Mouse (Mus musculus): ENCODE results near the gene Olfr67. TPM values are rescaled to one million over a fixed set of nuclear protein-coding genes. Genes with fewer than 3 reads are reported as not detected.
"Not testable (repeated sequence)": the region's sequence is repeated elsewhere in the genome, so short reads cannot be mapped to it uniquely, and the experiment has no call there.

Olfr67 gene
- polyA plus RNA-seq, 1 experiment from 2014 or later = not detected

DNA sequence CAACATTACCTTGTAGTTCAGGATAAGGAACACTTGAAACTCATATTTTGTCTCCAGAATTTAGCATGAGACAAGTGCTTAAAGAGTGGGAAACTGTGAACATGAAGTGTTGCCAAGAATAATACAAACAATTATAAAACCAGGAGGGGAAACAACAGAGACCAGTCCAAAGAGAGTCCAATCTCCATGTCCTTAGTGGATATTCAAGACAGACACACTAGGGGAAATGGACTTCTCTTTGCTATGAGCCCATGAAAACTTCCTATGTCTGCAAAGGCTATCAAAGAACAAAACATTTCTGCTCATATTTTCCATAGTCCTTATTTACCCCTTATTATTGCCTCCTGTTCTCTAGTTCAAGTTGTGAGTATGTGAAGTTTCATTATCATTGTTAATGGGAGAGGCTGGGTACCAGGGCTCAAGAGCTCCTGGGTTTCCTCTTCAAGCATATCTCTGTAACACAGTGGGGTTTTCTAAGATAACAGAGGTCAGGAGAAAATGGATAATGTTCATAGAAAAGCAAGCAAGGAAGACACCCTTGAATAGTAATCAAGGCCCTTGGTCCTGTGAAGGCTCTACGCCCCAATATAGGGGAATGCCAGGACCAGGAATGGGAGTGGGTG, 19.7 kb upstream of the Olfr67 start:
- no peaks in the 10 kb centered on the region for H3K9me3 ChIP-seq (replicated peaks)
- peaks cover 57% of the 10 kb centered on the region for H3K4me1 ChIP-seq
- peak overlapping the region; percentile 95 for H3K27ac ChIP-seq
- peak overlapping the region; percentile 68 for H3K9ac ChIP-seq
- 8% methylated on average over 1 of the region's 1 CpGs for WGBS (ENCODE audit: insufficient replicate concordance)
- H3K36me3 ChIP-seq = no peaks in the 10 kb centered on the region
- H3K4me2 ChIP-seq = peak overlapping the region; percentile 65
- H3K4me3 ChIP-seq = peak overlapping the region; percentile 36
- peak; percentile 73 for ATAC-seq
- H3K27me3 ChIP-seq (replicated peaks) = no peaks in the 10 kb centered on the region

- peaks cover 52% of the 10 kb centered on the region for H3K4me1 ChIP-seq
- H3K9ac ChIP-seq = peak overlapping the region; percentile 68; the same call in 1 of the 2 replicates
- H3K27ac ChIP-seq = peak overlapping the region; percentile 95
- no peaks in the 10 kb centered on the region for H3K36me3 ChIP-seq
- H3K4me3 ChIP-seq = peak overlapping the region; percentile 30
- peak overlapping the region; percentile 65 for H3K4me2 ChIP-seq
- WGBS (ENCODE audit: insufficient replicate concordance) = 37% methylated on average over 3 of the region's 3 CpGs
- H3K9me3 ChIP-seq (replicated peaks) = no peaks in the 10 kb centered on the region
- H3K27me3 ChIP-seq (replicated peaks) = no peaks in the 10 kb centered on the region
- ATAC-seq = peak; percentile 21; the same call in 1 of the 2 replicates
Observed at GRCm38 (mm10) chr7:103810746-103811145, 19.1 kb upstream of the Olfr67 start.

- 46% methylated on average over 1 of the region's 1 CpGs for WGBS (ENCODE audit: insufficient replicate concordance)
- ATAC-seq = no peak
- Histone ChIP-seq H3K36me3 (no peaks in the 10 kb centered on the region), H3K27me3 (replicated peaks) (no peaks in the 10 kb centered on the region), H3K4me1 (peaks cover 48% of the 10 kb centered on the region), H3K9me3 (replicated peaks) (no peaks in the 10 kb centered on the region), H3K27ac (peak overlapping the region; percentile 95), H3K9ac (peak overlapping the region; percentile 68), H3K4me2 (peak overlapping the region; percentile 65), H3K4me3 (peak overlapping the region; percentile 30)
Observed at GRCm38 (mm10) chr7:103810296-103810695, 18.7 kb upstream of the Olfr67 start.

DNA sequence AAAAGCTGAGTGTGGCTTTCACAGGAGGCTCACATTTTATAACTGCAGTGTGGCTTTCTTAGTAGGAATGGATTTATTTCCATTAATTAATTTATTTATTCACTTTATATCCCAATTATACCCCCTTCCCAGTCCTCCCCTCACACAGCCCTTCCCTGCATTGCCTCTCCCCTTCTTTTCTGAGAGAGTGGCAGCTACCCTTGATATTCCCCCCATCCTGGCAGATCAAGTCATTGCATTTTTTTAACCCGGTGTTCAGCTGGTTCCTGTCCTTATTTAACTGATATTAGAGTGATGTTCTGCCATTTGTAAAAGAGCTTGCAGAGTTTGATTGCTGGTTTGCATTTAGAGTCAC, 18.2 kb upstream of the Olfr67 start:
- peak overlapping the region; percentile 65 for H3K4me2 ChIP-seq
- H3K9ac ChIP-seq = peak overlapping the region; percentile 68
- H3K9me3 ChIP-seq (replicated peaks) = no peaks in the 10 kb centered on the region
- H3K27ac ChIP-seq = peak overlapping the region; percentile 95
- WGBS (ENCODE audit: insufficient replicate concordance) = 20% methylated on average over 1 of the region's 1 CpGs
- H3K27me3 ChIP-seq (replicated peaks) = no peaks in the 10 kb centered on the region
- no peak for ATAC-seq
- peaks cover 44% of the 10 kb centered on the region for H3K4me1 ChIP-seq
- no peaks in the 10 kb centered on the region for H3K36me3 ChIP-seq
- peak overlapping the region; percentile 30 for H3K4me3 ChIP-seq

DNA sequence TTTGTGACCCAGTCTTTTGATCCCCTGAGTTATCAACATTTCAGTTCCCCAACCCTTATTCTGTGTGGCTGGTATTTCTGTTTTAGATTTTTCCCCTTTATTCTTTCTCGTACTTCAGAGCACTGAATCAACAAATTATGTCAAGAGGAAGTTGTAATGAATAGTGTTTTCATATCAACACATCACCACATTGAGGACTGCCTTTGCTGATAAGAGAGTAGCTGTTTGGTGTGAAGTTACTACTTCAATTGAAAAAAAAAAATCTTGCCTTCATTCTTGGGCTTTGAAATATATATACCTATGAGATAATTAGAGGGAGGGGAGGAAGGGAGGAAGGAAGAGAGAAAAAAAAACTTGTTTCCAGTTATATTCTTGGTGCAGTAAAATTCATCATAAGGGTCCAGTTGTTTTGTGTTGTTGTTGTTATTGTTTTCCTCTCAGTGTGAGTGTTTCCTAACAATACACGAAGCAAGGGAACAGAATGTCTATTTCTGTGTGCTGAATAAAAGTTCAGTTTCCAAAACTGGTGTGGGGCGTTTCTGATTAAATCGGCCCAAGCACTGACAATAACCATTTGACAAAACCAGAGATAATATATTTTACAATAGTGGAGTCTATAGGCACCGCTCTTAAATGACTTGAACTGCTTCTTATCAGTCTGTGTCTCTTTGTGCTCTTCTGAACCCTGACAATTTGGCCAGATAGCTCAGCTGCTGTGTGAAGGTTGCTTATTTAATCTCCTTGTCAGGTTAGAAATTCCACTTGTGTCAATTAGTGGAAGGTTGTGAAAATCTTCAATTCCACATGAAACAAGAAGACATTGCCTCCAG, 17.6 kb upstream of the Olfr67 start:
- Histone ChIP-seq H3K4me2 (peak overlapping the region; percentile 65), H3K27me3 (replicated peaks) (no peaks in the 10 kb centered on the region), H3K4me1 (peaks cover 44% of the 10 kb centered on the region), H3K9ac (peak overlapping the region; percentile 68), H3K9me3 (replicated peaks) (no peaks in the 10 kb centered on the region), H3K27ac (peak overlapping the region; percentile 95), H3K4me3 (peak overlapping the region; percentile 30), H3K36me3 (no peaks in the 10 kb centered on the region)
- ATAC-seq = no peak
- WGBS (ENCODE audit: insufficient replicate concordance) = 6% methylated on average over 5 of the region's 5 CpGs

GRCm38 (mm10) chr7:103808120-103808519, 16.5 kb upstream of the Olfr67 start:
- H3K27ac ChIP-seq = peak overlapping the region; percentile 89
- not testable (repeated sequence) for ATAC-seq; H3K27me3 ChIP-seq (replicated peaks); H3K9me3 ChIP-seq (replicated peaks); H3K36me3 ChIP-seq; H3K4me3 ChIP-seq
- peaks cover 41% of the 10 kb centered on the region for H3K4me1 ChIP-seq
- H3K9ac ChIP-seq = peak overlapping the region; percentile 63
- 44% methylated on average over 2 of the region's 2 CpGs for WGBS (ENCODE audit: insufficient replicate concordance)
- H3K4me2 ChIP-seq = peak overlapping the region; percentile 36

DNA sequence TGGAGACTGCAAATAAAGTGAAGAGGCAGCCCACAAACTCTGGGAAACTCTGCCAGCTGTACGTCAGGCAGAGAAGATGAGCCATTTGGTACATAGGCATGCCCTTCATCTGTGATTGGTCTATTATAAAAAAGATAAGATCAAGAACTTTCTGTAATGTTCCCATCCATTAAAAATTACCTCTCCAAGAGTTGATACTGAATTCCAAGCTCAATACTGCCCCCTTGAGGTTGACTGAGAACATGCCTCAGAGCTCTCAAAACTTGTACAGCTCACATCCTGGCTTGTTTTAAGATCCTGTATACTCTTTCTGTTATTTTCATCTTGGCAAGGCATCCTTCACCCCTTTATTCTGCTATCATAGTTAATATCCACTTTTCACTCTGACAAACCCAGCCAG, 15.2 kb upstream of the Olfr67 start:
- 55% methylated on average over 1 of the region's 1 CpGs for WGBS (ENCODE audit: insufficient replicate concordance)
- Histone ChIP-seq H3K9me3 (replicated peaks) (no peaks in the 10 kb centered on the region), H3K4me2 (no peak overlapping the region), H3K4me3 (no peak overlapping the region), H3K36me3 (no peaks in the 10 kb centered on the region), H3K27me3 (replicated peaks) (no peaks in the 10 kb centered on the region), H3K4me1 (peaks cover 41% of the 10 kb centered on the region), H3K9ac (peak overlapping the region; percentile 40), H3K27ac (peak overlapping the region; percentile 75)
- no peak for ATAC-seq

DNA sequence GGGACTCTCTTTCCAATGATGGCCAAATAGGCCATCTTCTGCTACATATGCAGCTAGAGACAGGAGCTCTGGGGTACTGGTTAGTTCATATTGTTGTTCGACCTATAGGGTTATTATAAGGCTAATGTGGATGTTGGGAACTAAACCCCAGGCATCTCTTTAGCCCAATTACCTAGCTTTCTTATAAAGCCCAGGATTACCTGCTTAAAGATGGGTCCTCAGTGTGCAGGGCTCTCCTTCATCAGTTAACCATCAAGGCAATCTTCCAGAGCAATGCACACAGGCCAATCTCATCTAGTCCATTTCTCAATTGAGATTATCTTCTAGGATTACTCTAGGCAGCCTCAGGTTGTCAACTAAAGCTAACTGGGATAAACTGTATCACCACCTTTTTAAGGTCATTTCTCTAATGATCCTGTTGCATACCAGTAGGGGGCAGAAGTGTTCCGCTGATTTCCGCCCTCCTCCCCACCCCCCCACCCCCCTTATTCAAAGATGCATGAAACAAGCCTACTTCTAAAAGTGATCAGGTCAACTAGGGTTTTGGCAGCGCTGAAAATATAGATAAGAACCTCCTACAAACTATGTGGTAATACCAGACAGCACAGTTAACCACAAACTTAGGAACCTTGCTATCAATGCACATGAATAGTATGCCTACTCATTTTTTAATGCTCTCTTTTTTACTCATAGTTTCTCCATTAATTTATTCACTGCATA, 1.2 kb upstream of the Olfr67 start:
- Histone ChIP-seq H3K9ac (no peak overlapping the region), H3K4me3 (no peak overlapping the region), H3K9me3 (replicated peaks) (no peaks in the 10 kb centered on the region), H3K4me1 (peaks cover 9% of the 10 kb centered on the region), H3K36me3 (no peaks in the 10 kb centered on the region), H3K27ac (peak overlapping the region; percentile 10; the same call in 1 of the 2 replicates), H3K4me2 (no peak overlapping the region), H3K27me3 (replicated peaks) (no peaks in the 10 kb centered on the region)
- ATAC-seq = peak; percentile 93
- 2% methylated on average over 4 of the region's 4 CpGs for WGBS (ENCODE audit: insufficient replicate concordance)

GRCm38 (mm10) chr7:103779598-103779997, 12.0 kb downstream of the Olfr67 start, which contains the start of gene Olfr68:
Gene Olfr68, minus strand, starts transcription at chr7:103779698.
- WGBS (ENCODE audit: insufficient replicate concordance) = 65% methylated on average over 3 of the region's 3 CpGs
- Histone ChIP-seq H3K9ac (no peak within 1 kb of the TSS), H3K36me3 (no peaks in the 10 kb centered on the region)

DNA sequence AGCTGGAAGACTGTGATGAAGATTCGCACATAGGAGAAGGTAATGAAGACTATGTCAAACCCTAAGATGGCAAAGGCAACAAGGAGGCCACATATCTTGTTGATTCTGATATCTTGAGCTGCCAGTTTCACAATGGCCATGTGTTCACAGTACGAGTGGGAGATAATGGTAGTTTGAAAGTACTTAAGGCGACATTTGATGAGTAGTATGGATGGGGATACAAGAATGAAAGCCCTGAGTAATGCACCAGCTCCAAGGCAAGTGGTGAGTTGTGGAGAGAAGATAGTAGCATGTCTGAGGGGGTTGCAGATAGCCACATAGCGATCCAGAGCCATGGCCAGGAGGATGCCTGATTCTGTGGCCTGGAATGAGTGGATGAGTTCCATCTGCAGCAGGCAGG, 14.0 kb downstream of the Olfr67 start:
- 34% methylated on average over 4 of the region's 4 CpGs for WGBS (ENCODE audit: insufficient replicate concordance)

More at GRCm38 (mm10) chr7:103779598-103779997, 12.0 kb downstream of the Olfr67 start, which contains the start of gene Olfr68:
- Histone ChIP-seq H3K27me3 (replicated peaks) (no peaks in the 10 kb centered on the region), H3K4me3 (no peak within 1 kb of the TSS), H3K4me2 (no peak within 1 kb of the TSS), H3K4me1 (peaks cover 8% of the 10 kb centered on the region; the same call in 1 of the 2 replicates), H3K9me3 (replicated peaks) (no peaks in the 10 kb centered on the region), H3K27ac (no peak within 1 kb of the TSS)
- ATAC-seq = no peak

GRCm38 (mm10) chr7:103771494-103771893, 20.1 kb downstream of the Olfr67 start, which contains the start of gene Olfr69:
Gene Olfr69, minus strand, starts transcription at chr7:103771594.
- Histone ChIP-seq H3K27ac (no peak within 1 kb of the TSS), H3K9ac (no peak within 1 kb of the TSS), H3K4me3 (no peak within 1 kb of the TSS), H3K9me3 (replicated peaks) (no peaks in the 10 kb centered on the region), H3K4me2 (no peak within 1 kb of the TSS), H3K36me3 (no peaks in the 10 kb centered on the region), H3K27me3 (replicated peaks) (no peaks in the 10 kb centered on the region; the same call in 1 of the 2 replicates), H3K4me1 (no peaks in the 10 kb centered on the region)
- WGBS (ENCODE audit: insufficient replicate concordance) = 67% methylated on average over 2 of the region's 2 CpGs
- no peak for ATAC-seq

More for the DNA sequence above, 14.0 kb downstream of the Olfr67 start:
- H3K4me1 ChIP-seq; H3K36me3 ChIP-seq; H3K27me3 ChIP-seq (replicated peaks); H3K4me3 ChIP-seq; H3K4me2 ChIP-seq; H3K27ac ChIP-seq; H3K9ac ChIP-seq; H3K9me3 ChIP-seq (replicated peaks): not testable (repeated sequence)
- peak; percentile 96 for ATAC-seq

All from liver, embryonic 12.5 days (tissue).